10 mouse cellular contexts compared by ENCODE assay signal in genomic region chr17:73271797-73272600, GRCm38 (mm10).
DNase-seq lines count a peak whose midpoint lies in the region; ATAC-seq and TF ChIP-seq lines count a peak whose summit lies in the region.
"Had no signal": no experiment of that assay in that cellular context is flagged by ENCODE, and none has a peak within 500 bp of the region (broad histone marks: within the 10 kb centered on the region; RNA-seq: fewer than 3 reads in every experiment).

No protein-coding gene starts in this region.

- no peak for TF ChIP-seq POLR2A in kidney, adult 2 months (IDR thresholded peaks at IDR 0.05; ENCODE audit: low read depth, low read length)

- DNase-seq in 3T3-L1 (ENCODE audit: low read depth, low spot score) (peak; percentile 86), NIH3T3 (ENCODE audit: low read depth) (peak; percentile 72)
- no peak for DNase-seq in kidney, adult 2 months
- no peak for DNase-seq in adrenal gland, adult 8-10 months
- DNase-seq in embryo, embryonic 9.5 days (ENCODE audit: extremely low spot score), result no peak
- DNase-seq: gastrocnemius, postnatal 14 days had no signal

- H3K4me1 ChIP-seq in midbrain, embryonic 12.5 days, result no peaks in the 10 kb centered on the region
- H3K4me1 ChIP-seq in kidney, adult 2 months (ENCODE audit: control insufficient read depth, insufficient read depth, low read length), result no peaks in the 10 kb centered on the region
- H3K4me1 ChIP-seq in heart, embryonic 12.5 days (replicated peaks), result no peaks in the 10 kb centered on the region

- no peak overlapping the region for H3K4me2 ChIP-seq in midbrain, embryonic 12.5 days (replicated peaks)
- no peak overlapping the region for H3K4me2 ChIP-seq in heart, embryonic 12.5 days

- H3K4me3 ChIP-seq in midbrain, embryonic 12.5 days, result no peak overlapping the region
- no peak overlapping the region for H3K4me3 ChIP-seq in kidney, adult 2 months (ENCODE audit: insufficient read depth, low read depth, low read length)
- H3K4me3 ChIP-seq in heart, embryonic 12.5 days, result no peak overlapping the region

- ATAC-seq in inflammation-experienced regulatory T-cells, adult 6 months, result peak; percentile 20
- 0 out of 2 replicates have a peak, but pooled peaks have one; percentile 60 for ATAC-seq in midbrain, embryonic 12.5 days (ENCODE audit: low FRiP score, low read depth)
- ATAC-seq in heart, embryonic 12.5 days (ENCODE audit: insufficient number of reproducible peaks, low FRiP score), result no peak
- ATAC-seq: Patski had no signal

- no peaks in the 10 kb centered on the region for H3K36me3 ChIP-seq in midbrain, embryonic 12.5 days
- H3K36me3 ChIP-seq in kidney, adult 2 months (ENCODE audit: control insufficient read depth, insufficient read depth, low read length), result no peaks in the 10 kb centered on the region
- H3K36me3 ChIP-seq in heart, embryonic 12.5 days, result no peaks in the 10 kb centered on the region

- no peak overlapping the region for H3K27ac ChIP-seq in midbrain, embryonic 12.5 days (replicated peaks)
- no peak overlapping the region for H3K27ac ChIP-seq in kidney, adult 2 months (ENCODE audit: insufficient read depth, low read depth, low read length)
- no peak overlapping the region for H3K27ac ChIP-seq in heart, embryonic 12.5 days (ENCODE audit: poor library complexity, severe bottlenecking)

- TF ChIP-seq CTCF in kidney, adult 2 months (conservative IDR thresholded peaks at IDR 0.05; ENCODE audit: insufficient read depth, insufficient read length, low read depth, low read length), result no peak

- no peaks in the 10 kb centered on the region for H3K27me3 ChIP-seq in midbrain, embryonic 12.5 days
- no peaks in the 10 kb centered on the region for H3K27me3 ChIP-seq in kidney, adult 2 months (replicated peaks; ENCODE audit: control insufficient read depth, insufficient read depth, low read length)
- no peaks in the 10 kb centered on the region for H3K27me3 ChIP-seq in heart, embryonic 12.5 days (replicated peaks)
- H3K27me3 ChIP-seq: Patski had no signal

- H3K9ac ChIP-seq in midbrain, embryonic 12.5 days (replicated peaks), result no peak overlapping the region
- no peak overlapping the region for H3K9ac ChIP-seq in heart, embryonic 12.5 days

- WGBS in midbrain, embryonic 12.5 days, result 86% methylated on average over 7 of the region's 7 CpGs
- WGBS in kidney, adult 2 months, result 93% methylated on average over 7 of the region's 7 CpGs
- 82% methylated on average over 7 of the region's 7 CpGs for WGBS in heart, embryonic 12.5 days

- H3K9me3 ChIP-seq in midbrain, embryonic 12.5 days, result no peaks in the 10 kb centered on the region
- H3K9me3 ChIP-seq in heart, embryonic 12.5 days (replicated peaks), result no peaks in the 10 kb centered on the region

Comparison
In these comparisons a context has a peak if more than half of its experiments do, and no peak if none do; other contexts are left out.
1. DNase-seq: peak in 3T3-L1 (single experiment) and NIH3T3 (single experiment); none in kidney, adult 2 months (single experiment), adrenal gland, adult 8-10 months (single experiment) and embryo, embryonic 9.5 days (single experiment).